Mouse (Mus musculus): ENCODE measurements around the gene B3glct. TPM values are rescaled to one million over a fixed set of nuclear protein-coding genes. Genes with fewer than 3 reads are reported as not detected.

B3glct gene
- total and polyA plus RNA-seq, 2 experiments = 0.66 to 1.1 TPM

DNA sequence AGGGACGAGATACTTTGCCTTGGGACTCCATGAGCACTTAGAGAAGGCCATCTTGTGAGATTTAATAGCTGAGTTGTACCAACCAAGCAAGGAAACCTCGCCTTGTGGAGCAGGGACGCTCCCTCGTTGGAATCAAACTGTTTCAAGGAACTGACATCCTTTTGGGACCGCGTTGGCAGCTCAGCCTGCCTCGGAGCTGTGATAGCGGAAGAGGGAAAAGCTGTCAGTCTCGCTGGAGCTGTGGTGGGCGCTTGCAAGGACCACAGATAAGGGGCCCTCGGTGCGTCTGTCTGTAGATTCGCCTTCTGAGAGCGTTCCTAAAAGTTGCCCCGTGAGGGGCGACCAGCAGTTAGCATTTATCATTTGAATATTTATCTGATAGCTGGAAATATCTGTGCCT lies 35.8 kb downstream of the B3glct start:
- Histone ChIP-seq H3K9ac (ENCODE audit: low read depth, low read length) (no peak overlapping the region), H3K4me3 (ENCODE audit: insufficient read depth, low read depth, low read length) (no peak overlapping the region), H3K79me2 (ENCODE audit: control insufficient read depth, insufficient read depth, low read length) (no peaks in the 10 kb centered on the region), H3K27me3 (ENCODE audit: control insufficient read depth, insufficient read depth, low read length) (no peaks in the 10 kb centered on the region), H3K27ac (replicated peaks; ENCODE audit: insufficient read depth, low read depth, low read length) (no peak overlapping the region), H3K36me3 (ENCODE audit: control insufficient read depth, insufficient read depth, low read length) (no peaks in the 10 kb centered on the region), H3K4me1 (ENCODE audit: control insufficient read depth, insufficient read depth, low read length) (no peaks in the 10 kb centered on the region)
- DNase-seq (ENCODE audit: extremely low read depth, low read depth, low spot score) = no peak
- TF ChIP-seq CTCF (IDR thresholded peaks at IDR 0.05; ENCODE audit: low read depth, low read length) = no peak
- TF ChIP-seq POLR2A (IDR thresholded peaks at IDR 0.05; ENCODE audit: extremely low read depth, insufficient read depth, low read length) = no peak
- WGBS = 77% methylated on average over 16 of the region's 16 CpGs

DNA sequence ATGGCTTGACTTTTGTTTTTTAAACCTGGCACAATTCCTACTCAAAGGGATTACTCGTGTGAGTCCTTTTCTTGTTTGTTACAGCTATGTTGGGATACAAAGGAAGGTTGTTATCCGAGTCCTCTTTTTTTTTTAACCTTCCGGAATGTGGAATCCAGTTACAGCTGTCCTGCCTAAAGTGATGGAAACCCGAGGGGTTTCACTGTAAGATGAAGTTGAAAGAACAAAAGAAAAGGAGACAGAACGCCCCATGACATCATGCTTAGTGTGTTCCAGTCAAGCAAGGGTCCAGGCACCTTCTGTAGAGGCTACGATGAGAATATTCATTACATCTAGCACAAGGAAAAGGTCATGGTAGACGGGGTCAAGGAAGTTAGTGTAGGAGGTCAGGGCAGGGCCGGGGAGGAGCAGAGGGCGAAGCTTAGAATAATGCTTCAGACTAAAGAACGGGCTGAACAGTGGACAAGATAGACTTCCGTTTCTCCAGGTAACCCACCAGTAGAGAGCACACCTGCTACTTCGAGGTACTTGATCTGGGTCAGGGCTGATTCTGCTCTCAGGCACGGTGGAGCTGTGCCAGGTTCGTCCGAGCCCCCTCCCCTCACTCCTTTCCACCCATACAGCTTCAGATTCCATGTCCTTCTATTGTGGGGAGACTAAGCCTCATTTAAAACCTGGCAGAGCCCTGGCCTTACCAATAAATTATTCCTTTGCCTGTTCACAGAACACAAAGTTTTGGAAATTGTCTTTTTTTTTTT lies 37.7 kb downstream of the B3glct start:
- Histone ChIP-seq H3K4me3 (ENCODE audit: insufficient read depth, low read depth, low read length) (no peak overlapping the region), H3K27ac (replicated peaks; ENCODE audit: insufficient read depth, low read depth, low read length) (no peak overlapping the region), H3K4me1 (ENCODE audit: control insufficient read depth, insufficient read depth, low read length) (no peaks in the 10 kb centered on the region), H3K79me2 (ENCODE audit: control insufficient read depth, insufficient read depth, low read length) (no peaks in the 10 kb centered on the region), H3K27me3 (ENCODE audit: control insufficient read depth, insufficient read depth, low read length) (no peaks in the 10 kb centered on the region), H3K36me3 (ENCODE audit: control insufficient read depth, insufficient read depth, low read length) (no peaks in the 10 kb centered on the region), H3K9ac (ENCODE audit: low read depth, low read length) (no peak overlapping the region)
- no peak for TF ChIP-seq POLR2A (IDR thresholded peaks at IDR 0.05; ENCODE audit: extremely low read depth, insufficient read depth, low read length)
- no peak for TF ChIP-seq CTCF (IDR thresholded peaks at IDR 0.05; ENCODE audit: low read depth, low read length)
- WGBS = 76% methylated on average over 15 of the region's 15 CpGs
- no peak for DNase-seq (ENCODE audit: extremely low read depth, low read depth, low spot score)

DNA sequence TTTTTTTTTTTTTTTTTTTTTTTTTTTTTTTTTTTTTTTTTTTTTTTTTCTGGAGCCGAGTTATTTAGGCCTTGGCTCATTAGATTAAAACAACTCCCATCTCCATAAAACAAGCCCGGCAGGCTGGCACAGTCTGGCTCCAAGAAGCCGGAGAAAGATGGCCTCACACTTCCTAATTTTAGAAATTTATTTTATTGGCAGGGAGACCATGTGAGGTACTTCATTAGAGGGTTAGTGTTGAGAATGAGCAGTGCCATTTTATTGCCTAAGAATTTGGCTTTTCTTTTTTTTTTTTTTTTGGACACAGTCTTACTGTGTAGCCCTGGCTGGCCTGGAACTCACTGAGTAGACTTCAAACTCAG lies 38.3 kb downstream of the B3glct start:
- Histone ChIP-seq H3K4me3 (ENCODE audit: insufficient read depth, low read depth, low read length) (no peak overlapping the region), H3K36me3 (ENCODE audit: control insufficient read depth, insufficient read depth, low read length) (no peaks in the 10 kb centered on the region), H3K79me2 (ENCODE audit: control insufficient read depth, insufficient read depth, low read length) (no peaks in the 10 kb centered on the region), H3K27ac (replicated peaks; ENCODE audit: insufficient read depth, low read depth, low read length) (no peak overlapping the region), H3K9ac (ENCODE audit: low read depth, low read length) (no peak overlapping the region), H3K4me1 (ENCODE audit: control insufficient read depth, insufficient read depth, low read length) (no peaks in the 10 kb centered on the region), H3K27me3 (ENCODE audit: control insufficient read depth, insufficient read depth, low read length) (no peaks in the 10 kb centered on the region)
- no peak for DNase-seq (ENCODE audit: extremely low read depth, low read depth, low spot score)
- 73% methylated on average over 3 of the region's 3 CpGs for WGBS
- TF ChIP-seq CTCF (IDR thresholded peaks at IDR 0.05; ENCODE audit: low read depth, low read length) (no peak), POLR2A (IDR thresholded peaks at IDR 0.05; ENCODE audit: extremely low read depth, insufficient read depth, low read length) (no peak)

- H3K4me1 ChIP-seq (ENCODE audit: control insufficient read depth, insufficient read depth, low read length) = no peaks in the 10 kb centered on the region
- WGBS = 92% methylated on average over 8 of the region's 8 CpGs
- no peak overlapping the region for H3K27ac ChIP-seq (replicated peaks; ENCODE audit: insufficient read depth, low read depth, low read length)
- H3K79me2 ChIP-seq (ENCODE audit: control insufficient read depth, insufficient read depth, low read length) = no peaks in the 10 kb centered on the region
- no peaks in the 10 kb centered on the region; the same call in 1 of the 2 replicates for H3K27me3 ChIP-seq (ENCODE audit: control insufficient read depth, insufficient read depth, low read length)
- DNase-seq (ENCODE audit: extremely low read depth, low read depth, low spot score) = no peak
- 0 out of 2 replicates have a peak, but pooled peaks have one; percentile 13 for TF ChIP-seq CTCF (IDR thresholded peaks at IDR 0.05; ENCODE audit: low read depth, low read length)
- no peak for TF ChIP-seq POLR2A (IDR thresholded peaks at IDR 0.05; ENCODE audit: extremely low read depth, insufficient read depth, low read length)
- H3K36me3 ChIP-seq (ENCODE audit: control insufficient read depth, insufficient read depth, low read length) = no peaks in the 10 kb centered on the region
- no peak overlapping the region for H3K9ac ChIP-seq (ENCODE audit: low read depth, low read length)
- no peak overlapping the region for H3K4me3 ChIP-seq (ENCODE audit: insufficient read depth, low read depth, low read length)
Measured at GRCm38 (mm10) chr5:149731776-149732175, 53.7 kb downstream of the B3glct start.

DNA sequence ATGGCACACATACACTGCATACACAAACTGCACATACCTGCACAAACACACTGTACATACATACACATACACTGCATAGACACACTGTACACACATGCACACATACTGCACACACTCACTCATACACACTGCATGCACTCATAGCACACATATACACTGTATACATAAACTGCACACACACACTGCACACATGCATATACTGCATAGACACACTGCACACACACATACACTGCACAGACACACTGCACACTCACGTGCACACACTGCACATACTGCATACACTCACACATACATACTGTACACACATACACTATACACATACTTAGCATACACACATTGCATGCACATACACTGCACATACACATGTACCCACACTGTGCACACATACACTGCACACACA lies 59.2 kb downstream of the B3glct start:
- Histone ChIP-seq H3K27ac (replicated peaks; ENCODE audit: insufficient read depth, low read depth, low read length) (no peak overlapping the region), H3K36me3 (ENCODE audit: control insufficient read depth, insufficient read depth, low read length) (no peaks in the 10 kb centered on the region), H3K9ac (ENCODE audit: low read depth, low read length) (no peak overlapping the region), H3K4me3 (ENCODE audit: insufficient read depth, low read depth, low read length) (no peak overlapping the region), H3K79me2 (ENCODE audit: control insufficient read depth, insufficient read depth, low read length) (no peaks in the 10 kb centered on the region), H3K4me1 (ENCODE audit: control insufficient read depth, insufficient read depth, low read length) (no peaks in the 10 kb centered on the region), H3K27me3 (ENCODE audit: control insufficient read depth, insufficient read depth, low read length) (no peaks in the 10 kb centered on the region; the same call in 1 of the 2 replicates)
- no peak for DNase-seq (ENCODE audit: extremely low read depth, low read depth, low spot score)
- TF ChIP-seq POLR2A (IDR thresholded peaks at IDR 0.05; ENCODE audit: extremely low read depth, insufficient read depth, low read length) = no peak
- no peak for TF ChIP-seq CTCF (IDR thresholded peaks at IDR 0.05; ENCODE audit: low read depth, low read length)
- WGBS = 91% methylated on average over 1 of the region's 1 CpGs

DNA sequence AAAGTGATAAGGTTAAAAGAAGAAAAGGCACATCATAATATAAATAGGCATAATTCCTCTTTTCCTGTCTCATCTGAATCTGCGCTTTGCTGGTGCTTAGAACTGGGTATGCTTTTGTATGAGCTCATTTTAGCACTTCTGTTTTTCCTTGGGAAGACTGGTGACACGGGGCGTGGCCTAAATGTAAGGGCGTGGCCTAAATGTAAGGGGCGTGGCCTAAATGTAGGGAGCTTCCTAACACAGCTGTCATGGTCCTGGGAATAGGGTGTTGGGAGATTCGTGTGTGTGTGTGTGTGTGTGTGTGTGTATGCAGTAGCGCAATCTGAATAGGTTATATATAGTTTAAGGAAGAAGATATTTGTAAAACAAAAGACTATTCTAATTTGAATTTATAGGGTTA lies 62.1 kb downstream of the B3glct start:
- no peak for DNase-seq (ENCODE audit: extremely low read depth, low read depth, low spot score)
- Histone ChIP-seq H3K27me3 (ENCODE audit: control insufficient read depth, insufficient read depth, low read length) (no peaks in the 10 kb centered on the region; the same call in 1 of the 2 replicates), H3K79me2 (ENCODE audit: control insufficient read depth, insufficient read depth, low read length) (no peaks in the 10 kb centered on the region), H3K9ac (ENCODE audit: low read depth, low read length) (no peak overlapping the region), H3K4me3 (ENCODE audit: insufficient read depth, low read depth, low read length) (no peak overlapping the region), H3K36me3 (ENCODE audit: control insufficient read depth, insufficient read depth, low read length) (no peaks in the 10 kb centered on the region), H3K27ac (replicated peaks; ENCODE audit: insufficient read depth, low read depth, low read length) (no peak overlapping the region), H3K4me1 (ENCODE audit: control insufficient read depth, insufficient read depth, low read length) (no peaks in the 10 kb centered on the region)
- WGBS = 93% methylated on average over 7 of the region's 7 CpGs
- TF ChIP-seq CTCF (IDR thresholded peaks at IDR 0.05; ENCODE audit: low read depth, low read length) (no peak), POLR2A (IDR thresholded peaks at IDR 0.05; ENCODE audit: extremely low read depth, insufficient read depth, low read length) (no peak)
